ENCODE assay signal across 8 mouse cellular contexts in genomic region chr9:121374076-121374863, GRCm38 (mm10).
DNase-seq lines count a peak whose midpoint lies in the region; ATAC-seq and TF ChIP-seq lines count a peak whose summit lies in the region.

No protein-coding gene starts in this region.

- H3K9me3 ChIP-seq in heart, embryonic 11.5 days (replicated peaks; ENCODE audit: control insufficient read depth, low read length): no peaks in the 10 kb centered on the region
- H3K9me3 ChIP-seq in heart, postnatal 0 days (replicated peaks; ENCODE audit: control insufficient read depth, low read length): no peaks in the 10 kb centered on the region
- no peaks in the 10 kb centered on the region for H3K9me3 ChIP-seq in limb, embryonic 13.5 days
- H3K9me3 ChIP-seq in midbrain, postnatal 0 days (ENCODE audit: low read length): no peaks in the 10 kb centered on the region

- no peaks in the 10 kb centered on the region for H3K36me3 ChIP-seq in heart, embryonic 11.5 days (ENCODE audit: control insufficient read depth, insufficient read depth, low read length)
- H3K36me3 ChIP-seq in heart, postnatal 0 days (replicated peaks; ENCODE audit: control insufficient read depth, insufficient read depth, low read length): peaks cover 8% of the 10 kb centered on the region; the same call in 1 of the 2 replicates
- H3K36me3 ChIP-seq in limb, embryonic 13.5 days: no peaks in the 10 kb centered on the region
- H3K36me3 ChIP-seq in midbrain, postnatal 0 days (ENCODE audit: insufficient read depth, low read length): no peaks in the 10 kb centered on the region

- DNase-seq in heart, adult 11 months: peak; percentile 96
- DNase-seq in Muller cell, postnatal 12 days (ENCODE audit: inconsistent ontology term): peak; percentile 71
- DNase-seq in embryo, embryonic 11.5 days (ENCODE audit: low read depth, low spot score): peak; percentile 67
- DNase-seq in heart, postnatal 0 days (ENCODE audit: low spot score): peak; percentile 68
- peak; percentile 88 for DNase-seq in midbrain, postnatal 0 days (ENCODE audit: low spot score)
- peak; percentile 55 to 58 for DNase-seq in thymus, postnatal 36 days

- H3K9ac ChIP-seq in heart, embryonic 11.5 days (ENCODE audit: low read depth, low read length): no peak overlapping the region
- H3K9ac ChIP-seq in heart, postnatal 0 days (replicated peaks; ENCODE audit: low read depth, low read length): no peak overlapping the region
- peak overlapping the region; percentile 27; the same call in 1 of the 2 replicates for H3K9ac ChIP-seq in limb, embryonic 13.5 days
- no peak overlapping the region for H3K9ac ChIP-seq in midbrain, postnatal 0 days (replicated peaks; ENCODE audit: low read length, poor library complexity, severe bottlenecking)

- H3K4me3 ChIP-seq in heart, embryonic 11.5 days (ENCODE audit: low read depth, low read length): no peak overlapping the region
- H3K4me3 ChIP-seq in heart, postnatal 0 days (ENCODE audit: low read depth, low read length): no peak overlapping the region
- H3K4me3 ChIP-seq in limb, embryonic 13.5 days: no peak overlapping the region
- H3K4me3 ChIP-seq in midbrain, postnatal 0 days (ENCODE audit: low read depth, low read length): no peak overlapping the region

- peak; percentile 95 for TF ChIP-seq CTCF in heart, postnatal 0 days (IDR thresholded peaks at IDR 0.05; ENCODE audit: low read depth)
- peak; percentile 98 for TF ChIP-seq CTCF in midbrain, postnatal 0 days (IDR thresholded peaks at IDR 0.05)

- WGBS in heart, embryonic 11.5 days (ENCODE audit: insufficient replicate concordance): 40% methylated on average over 9 of the region's 9 CpGs
- WGBS in heart, postnatal 0 days: 36% methylated on average over 9 of the region's 9 CpGs
- WGBS in limb, embryonic 13.5 days: 20% methylated on average over 9 of the region's 9 CpGs
- WGBS in midbrain, postnatal 0 days: 29% methylated on average over 9 of the region's 9 CpGs

- H3K27ac ChIP-seq in heart, embryonic 11.5 days (ENCODE audit: low read depth, low read length): no peak overlapping the region
- H3K27ac ChIP-seq in heart, postnatal 0 days (ENCODE audit: low read depth): 0 out of 2 replicates have a peak overlapping the region, but pooled peaks have one; percentile 1
- H3K27ac ChIP-seq in limb, embryonic 13.5 days: peak overlapping the region; percentile 61
- H3K27ac ChIP-seq in midbrain, postnatal 0 days (ENCODE audit: low read depth, low read length): 0 out of 2 replicates have a peak overlapping the region, but pooled peaks have one; percentile 3

- no peak overlapping the region for H3K4me2 ChIP-seq in heart, embryonic 11.5 days
- H3K4me2 ChIP-seq in heart, postnatal 0 days (ENCODE audit: low read depth, low read length): no peak overlapping the region
- H3K4me2 ChIP-seq in limb, embryonic 13.5 days (replicated peaks): no peak overlapping the region
- no peak overlapping the region for H3K4me2 ChIP-seq in midbrain, postnatal 0 days (ENCODE audit: low read depth, low read length, poor library complexity, severe bottlenecking)

- no peaks in the 10 kb centered on the region for H3K27me3 ChIP-seq in heart, embryonic 11.5 days (ENCODE audit: control insufficient read depth, insufficient read depth, low read length)
- no peaks in the 10 kb centered on the region for H3K27me3 ChIP-seq in heart, postnatal 0 days (ENCODE audit: control insufficient read depth, insufficient read depth, low read length)
- no peaks in the 10 kb centered on the region for H3K27me3 ChIP-seq in limb, embryonic 13.5 days
- H3K27me3 ChIP-seq in midbrain, postnatal 0 days (ENCODE audit: insufficient read depth, low read length): no peaks in the 10 kb centered on the region

- no peak for TF ChIP-seq EP300 in heart, postnatal 0 days (IDR thresholded peaks at IDR 0.05; ENCODE audit: low read depth)

- no peak for ATAC-seq in heart, embryonic 11.5 days (replicated peaks; ENCODE audit: insufficient number of reproducible peaks, low FRiP score, low TSS enrichment)
- ATAC-seq in heart, postnatal 0 days (ENCODE audit: insufficient read depth, low read depth): peak; percentile 32
- ATAC-seq in limb, embryonic 13.5 days (ENCODE audit: low FRiP score, low read depth): peak; percentile 57
- peak; percentile 55; the same call in 1 of the 2 replicates for ATAC-seq in midbrain, postnatal 0 days (ENCODE audit: low FRiP score)

- H3K4me1 ChIP-seq in heart, embryonic 11.5 days (ENCODE audit: control insufficient read depth, insufficient read depth, low read length): peaks cover 29% of the 10 kb centered on the region
- peaks cover 39% of the 10 kb centered on the region for H3K4me1 ChIP-seq in heart, postnatal 0 days (ENCODE audit: control insufficient read depth, insufficient read depth)
- peaks cover 54% of the 10 kb centered on the region for H3K4me1 ChIP-seq in limb, embryonic 13.5 days
- H3K4me1 ChIP-seq in midbrain, postnatal 0 days (ENCODE audit: insufficient read depth, low read length): peaks cover 8% of the 10 kb centered on the region; the same call in 1 of the 2 replicates
